Mouse (Mus musculus) forebrain, embryonic 11.5 days (tissue): ENCODE measurements at regions not wholly inside any gene's neighbourhood (a gene's known extent, or its start where the extent isn't known, plus 50 kb on each side); places are given as distances from the start of the nearest gene placed in this dataset.

Experiments used
- ATAC-seq: fragments of 200-750 bp; cut with Nextera tagmentation; replicated peaks from 2 replicates; pipeline ENCODE4 v1.8.0; 2017; ENCODE audit warnings: moderate TSS enrichment; ENCODE audit not compliant: low FRiP score
- DNase-seq: peaks from one replicate; pipeline ENCODE4 v3.0.0-alpha.2; 2017; ENCODE audit warnings: low spot score
- H3K27ac ChIP-seq: fragments of 300-500 bp; sonication (generic); 2 replicates; pipeline ENCODE4 v1.5.1; 2014; ENCODE audit warnings: low read depth, low read length
- H3K27me3 ChIP-seq: fragments of 300-500 bp; sonication (generic); 2 replicates; pipeline ENCODE4 v1.6.1; 2014; ENCODE audit warnings: mild to moderate bottlenecking, low read length, mixed read lengths; ENCODE audit not compliant: control insufficient read depth, insufficient read depth
- H3K36me3 ChIP-seq: fragments of 300-500 bp; sonication (generic); 2 replicates; pipeline ENCODE4 v1.6.1; 2014; ENCODE audit warnings: mild to moderate bottlenecking, low read length, moderate library complexity, mixed read lengths; ENCODE audit not compliant: control insufficient read depth, insufficient read depth
- H3K4me1 ChIP-seq: fragments of 300-500 bp; sonication (generic); replicated peaks from 2 replicates; pipeline ENCODE4 v1.6.1; 2014; ENCODE audit warnings: low read length, mixed read lengths; ENCODE audit not compliant: control insufficient read depth, insufficient read depth
- H3K4me2 ChIP-seq: fragments of 300-500 bp; sonication (generic); 2 replicates; pipeline ENCODE4 v1.6.1; 2014; ENCODE audit warnings: low read depth, mild to moderate bottlenecking, low read length, moderate library complexity, mixed read lengths; ENCODE audit not compliant: severe bottlenecking
- H3K4me3 ChIP-seq: fragments of 300-500 bp; sonication (generic); 2 replicates; pipeline ENCODE4 v1.5.1; 2014; ENCODE audit warnings: low read depth, low read length
- H3K9ac ChIP-seq: fragments of 300-500 bp; sonication (generic); 2 replicates; pipeline ENCODE4 v1.6.1; 2014; ENCODE audit warnings: low read length
- H3K9me3 ChIP-seq: fragments of 300-500 bp; sonication (generic); 2 replicates; pipeline ENCODE4 v1.6.1; 2016; ENCODE audit warnings: low read length, mixed read lengths; ENCODE audit not compliant: control insufficient read depth
- WGBS: fragments of 180-500 bp; shearing (Covaris S2); extraction: QIAGEN DNeasy Blood & Tissue Kit; methylation state at CpG from one replicate; pipeline ENCODE4 v1.1.7; 2014; 5-methylcytosine and 5-hydroxymethylcytosine counted together

GRCm38 (mm10) chr3:147571850-147572249 is 719.7 kb downstream of the Ttll7 start:
- no peak overlapping the region for H3K4me3 ChIP-seq
- 82% methylated on average over 4 of the region's 4 CpGs for WGBS
- H3K4me1 ChIP-seq = no peaks in the 10 kb centered on the region
- ATAC-seq (no peak), DNase-seq (no peak)
- H3K4me2 ChIP-seq = no peak overlapping the region
- no peaks in the 10 kb centered on the region for H3K27me3 ChIP-seq
- no peak overlapping the region for H3K9ac ChIP-seq
- H3K9me3 ChIP-seq = no peaks in the 10 kb centered on the region
- H3K27ac ChIP-seq = no peak overlapping the region
- H3K36me3 ChIP-seq = no peaks in the 10 kb centered on the region

- no peaks in the 10 kb centered on the region for H3K36me3 ChIP-seq
- H3K4me1 ChIP-seq = no peaks in the 10 kb centered on the region
- H3K9me3 ChIP-seq = no peaks in the 10 kb centered on the region
- H3K9ac ChIP-seq = no peak overlapping the region
- H3K4me2 ChIP-seq = no peak overlapping the region
- H3K4me3 ChIP-seq = no peak overlapping the region
- ATAC-seq (no peak), DNase-seq (no peak)
- 80% methylated on average over 6 of the region's 6 CpGs for WGBS
- H3K27ac ChIP-seq = no peak overlapping the region
- H3K27me3 ChIP-seq = no peaks in the 10 kb centered on the region
Observed at GRCm38 (mm10) chr3:147545329-147546006, 693.3 kb downstream of the Ttll7 start.

- WGBS = 90% methylated on average over 4 of the region's 4 CpGs
- ATAC-seq = no peak
Observed at GRCm38 (mm10) chr3:147542285-147542684, 690.1 kb downstream of the Ttll7 start.

GRCm38 (mm10) chr3:147537584-147537983 is 685.4 kb downstream of the Ttll7 start:
- Histone ChIP-seq H3K27me3 (no peaks in the 10 kb centered on the region), H3K4me2 (no peak overlapping the region), H3K9ac (no peak overlapping the region), H3K4me3 (no peak overlapping the region), H3K9me3 (no peaks in the 10 kb centered on the region), H3K4me1 (no peaks in the 10 kb centered on the region), H3K36me3 (no peaks in the 10 kb centered on the region), H3K27ac (no peak overlapping the region)
- ATAC-seq (no peak), DNase-seq (no peak)

More at GRCm38 (mm10) chr3:147542285-147542684, 690.1 kb downstream of the Ttll7 start:
- H3K36me3 ChIP-seq = no peaks in the 10 kb centered on the region
- no peaks in the 10 kb centered on the region for H3K4me1 ChIP-seq
- no peak overlapping the region for H3K4me2 ChIP-seq
- no peak overlapping the region for H3K27ac ChIP-seq
- H3K27me3 ChIP-seq = no peaks in the 10 kb centered on the region
- H3K9ac ChIP-seq = no peak overlapping the region
- DNase-seq = no peak
- no peaks in the 10 kb centered on the region for H3K9me3 ChIP-seq
- H3K4me3 ChIP-seq = no peak overlapping the region

GRCm38 (mm10) chr3:147532196-147532595 is 680.0 kb downstream of the Ttll7 start:
- Histone ChIP-seq H3K4me1 (no peaks in the 10 kb centered on the region), H3K4me3 (no peak overlapping the region), H3K27ac (no peak overlapping the region), H3K9me3 (no peaks in the 10 kb centered on the region), H3K4me2 (no peak overlapping the region), H3K36me3 (no peaks in the 10 kb centered on the region), H3K9ac (no peak overlapping the region), H3K27me3 (no peaks in the 10 kb centered on the region)
- DNase-seq (no peak), ATAC-seq (no peak)
- 39% methylated on average over 2 of the region's 2 CpGs for WGBS

GRCm38 (mm10) chr3:147531608-147532180 is 679.5 kb downstream of the Ttll7 start:
- Histone ChIP-seq H3K9me3 (no peaks in the 10 kb centered on the region), H3K36me3 (no peaks in the 10 kb centered on the region), H3K9ac (no peak overlapping the region), H3K4me3 (no peak overlapping the region), H3K4me2 (no peak overlapping the region), H3K27ac (no peak overlapping the region), H3K27me3 (no peaks in the 10 kb centered on the region), H3K4me1 (no peaks in the 10 kb centered on the region)
- DNase-seq = no peak
- no peak for ATAC-seq
- WGBS = 46% methylated on average over 6 of the region's 6 CpGs
